Mouse (Mus musculus): ENCODE results near the gene Rpl6.
"Not testable (repeated sequence)": the region's sequence is repeated elsewhere in the genome, so short reads cannot be mapped to it uniquely, and the experiment has no call there.

The Rpl6 gene

DNA sequence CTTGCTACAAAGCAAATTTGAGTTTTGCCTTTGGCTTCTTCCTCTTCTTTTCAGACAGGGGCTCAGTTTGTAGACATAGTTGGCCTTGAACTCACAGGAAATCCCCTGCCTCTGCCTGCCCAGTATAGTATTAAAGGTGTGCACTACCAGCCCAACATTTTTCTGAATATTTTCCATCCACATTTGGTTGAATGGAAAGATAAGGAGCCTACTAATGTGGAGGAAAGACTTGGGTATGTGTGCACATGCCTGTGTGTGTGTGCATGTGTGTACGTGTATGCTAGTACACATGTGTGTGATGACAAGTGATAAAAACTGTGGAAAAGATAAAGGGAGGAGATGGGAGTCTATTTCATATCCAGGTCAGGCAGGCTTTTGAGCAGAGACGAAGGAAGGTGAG is 21.6 kb downstream of the Rpl6 start:
- no peak for DNase-seq (ENCODE audit: low spot score)

GRCm38 (mm10) chr5:121226406-121226805 is 22.1 kb downstream of the Rpl6 start:
- no peak for DNase-seq (ENCODE audit: low spot score)

DNA sequence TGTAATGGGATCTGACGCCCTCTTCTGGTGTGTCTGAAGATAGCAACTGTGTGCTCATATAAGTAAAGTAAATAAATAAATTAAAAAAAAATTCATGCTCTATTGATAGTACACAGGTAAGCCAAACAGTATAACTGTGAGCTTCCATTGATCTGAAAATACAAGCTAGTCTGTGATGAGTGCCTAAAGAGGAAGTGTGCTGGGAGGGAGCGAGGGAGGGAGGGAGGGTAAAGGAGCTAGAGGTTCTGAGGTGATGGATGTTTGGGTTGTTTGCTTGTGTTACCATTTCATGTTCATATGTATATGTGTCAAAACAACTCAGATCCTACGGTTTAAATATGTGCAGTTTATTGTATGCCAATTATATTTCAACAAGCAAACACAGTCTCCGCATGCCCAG is 22.6 kb downstream of the Rpl6 start:
- DNase-seq (ENCODE audit: low spot score), result no peak

DNA sequence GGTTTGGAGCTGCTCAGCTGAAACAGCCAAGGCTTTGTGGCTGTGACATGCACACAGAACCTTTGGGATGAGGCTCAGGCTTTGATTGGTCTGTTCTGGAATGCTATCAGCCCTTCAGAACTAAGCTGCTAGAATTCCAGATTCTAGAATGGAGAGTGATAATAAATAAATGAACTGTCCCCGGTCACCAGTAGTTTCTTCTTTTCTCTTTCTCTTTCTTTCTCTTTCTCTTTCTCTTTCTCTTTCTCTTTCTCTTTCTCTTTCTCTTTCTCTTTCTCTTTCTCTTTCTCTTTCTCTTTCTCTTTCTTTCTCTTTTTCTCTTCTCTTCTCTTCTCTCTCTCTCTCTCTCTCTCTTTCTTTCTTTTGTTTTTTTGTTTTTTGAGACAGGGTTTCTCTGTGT is 23.0 kb downstream of the Rpl6 start:
- DNase-seq (ENCODE audit: low spot score), result not testable (repeated sequence)

DNA sequence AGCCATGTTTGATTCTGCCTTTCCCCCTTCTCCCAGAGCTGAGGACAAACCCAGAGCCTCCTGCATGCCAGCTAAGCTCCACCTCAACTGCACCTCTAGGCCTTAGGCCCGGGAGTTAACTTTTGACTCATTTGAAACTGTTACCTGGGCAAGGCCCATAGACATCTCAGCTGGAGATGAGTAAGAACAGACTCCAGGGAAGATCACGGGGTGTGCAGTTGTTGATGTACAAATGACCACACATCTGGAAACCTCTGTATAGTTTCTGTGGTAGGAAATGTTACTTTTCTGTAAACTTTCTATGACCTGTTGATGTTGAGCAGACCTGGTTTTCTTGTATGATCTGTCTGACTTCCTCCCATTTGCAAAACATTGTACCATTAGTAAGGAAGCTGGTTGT is 24.9 kb downstream of the Rpl6 start:
- no peak for DNase-seq (ENCODE audit: low spot score)

GRCm38 (mm10) chr5:121230811-121231210 is 26.5 kb downstream of the Rpl6 start:
- no peak for DNase-seq (ENCODE audit: low spot score)

- no peak for DNase-seq (ENCODE audit: low spot score)
Measured at GRCm38 (mm10) chr5:121232789-121233188, 28.5 kb downstream of the Rpl6 start.

DNA sequence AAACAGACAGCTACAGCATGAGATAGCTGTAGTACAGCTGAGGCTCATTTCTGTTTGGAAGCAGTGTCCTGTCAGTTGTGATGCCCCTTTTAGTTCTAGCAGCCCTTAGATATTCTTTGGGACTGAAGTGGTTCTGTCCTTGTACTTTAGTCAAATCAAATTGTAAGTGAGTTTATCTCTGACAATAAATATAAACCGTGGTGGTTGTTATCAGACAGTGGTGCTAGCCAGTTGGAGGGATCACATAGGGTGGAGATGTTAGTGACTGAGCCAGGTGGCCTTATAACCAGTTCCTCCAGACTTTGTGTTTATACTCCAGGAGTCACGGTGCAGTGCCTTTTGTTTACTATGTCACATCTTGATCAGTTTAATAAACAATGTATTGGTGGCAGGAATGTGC is 29.4 kb downstream of the Rpl6 start:
- DNase-seq (ENCODE audit: low spot score), result no peak

DNA sequence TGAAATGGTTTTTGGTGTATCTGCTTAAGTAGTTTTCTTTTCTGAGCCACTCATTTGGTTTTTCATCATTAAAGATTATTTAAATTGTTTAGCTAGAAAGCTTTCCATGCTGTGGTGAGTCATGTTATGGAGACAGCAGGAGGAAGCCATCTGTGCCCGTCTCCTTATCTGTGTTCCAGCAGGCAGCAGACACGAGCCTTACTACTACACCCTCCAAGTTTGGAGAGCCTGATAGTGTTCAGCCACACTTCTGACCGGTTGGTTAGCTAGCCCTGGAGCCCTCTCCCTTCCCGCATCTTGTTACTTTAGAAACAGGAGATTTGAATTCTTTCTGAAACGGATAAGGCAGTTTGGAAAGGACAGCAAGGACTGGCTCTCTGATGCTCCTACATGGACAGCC is 31.9 kb downstream of the Rpl6 start:
- no peak for DNase-seq (ENCODE audit: low spot score)

GRCm38 (mm10) chr5:121238208-121238607 is 33.9 kb downstream of the Rpl6 start:
- DNase-seq (ENCODE audit: low spot score), result no peak

DNA sequence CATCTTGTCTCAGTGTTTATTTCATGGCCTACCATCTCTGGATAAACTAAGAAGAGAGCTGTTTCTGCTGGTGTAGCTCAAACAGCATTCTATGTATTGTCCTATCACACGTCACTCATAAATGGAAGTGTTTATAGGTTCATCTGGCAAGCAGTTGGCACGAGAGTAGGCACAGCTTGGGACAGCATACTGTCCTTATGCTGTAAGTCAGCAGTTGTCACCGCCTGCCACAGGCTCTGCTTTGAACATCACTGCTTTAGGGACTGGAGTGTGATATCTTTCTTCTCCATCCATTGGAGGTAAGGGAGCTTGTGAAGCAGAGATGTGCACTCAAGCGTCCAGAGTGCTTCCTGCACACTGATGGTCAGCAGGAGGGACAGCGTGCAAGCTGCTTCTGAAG is 35.6 kb downstream of the Rpl6 start:
- no peak for DNase-seq (ENCODE audit: low spot score)

DNA sequence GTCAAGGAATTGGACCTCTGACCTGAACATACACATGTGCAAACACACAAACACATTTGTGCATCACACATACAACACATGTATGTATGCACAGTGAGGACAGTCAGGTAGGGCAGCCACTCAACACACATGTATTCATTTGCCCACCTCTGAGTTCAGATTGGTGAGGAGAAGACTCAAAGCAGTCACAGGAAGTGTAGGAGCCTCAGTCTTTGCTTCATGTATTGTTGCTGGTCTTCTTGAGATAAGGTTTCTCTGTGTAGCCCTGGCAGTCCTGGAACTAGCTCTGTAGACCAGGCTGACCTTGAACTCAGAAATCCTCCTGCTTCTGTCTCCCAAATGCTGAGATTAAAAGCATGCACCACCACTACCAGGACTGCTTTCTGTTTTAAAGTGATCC is 36.9 kb downstream of the Rpl6 start:
- DNase-seq (ENCODE audit: low spot score), result no peak

DNA sequence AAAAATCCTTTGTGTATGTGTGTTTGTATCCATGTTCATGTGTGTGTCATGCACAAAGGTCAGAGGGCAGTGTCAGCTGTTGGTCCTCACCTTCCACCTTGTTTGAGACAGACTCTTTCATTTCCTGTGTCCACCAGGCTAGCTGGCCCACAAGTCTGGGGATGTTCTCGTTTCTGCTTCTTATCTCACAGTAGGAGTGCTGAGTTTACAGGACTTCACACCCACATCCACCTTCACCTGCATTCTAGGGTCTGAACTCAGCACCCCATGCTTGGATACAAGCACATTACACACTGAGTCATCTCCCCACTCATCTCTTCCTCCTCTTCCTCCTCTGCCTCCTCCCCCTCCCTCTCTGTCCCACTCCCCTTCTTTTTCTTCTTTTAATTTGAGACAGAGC is 38.0 kb downstream of the Rpl6 start:
- no peak for DNase-seq (ENCODE audit: low spot score)

- DNase-seq (ENCODE audit: low spot score), result no peak
Measured at GRCm38 (mm10) chr5:121242701-121243100, 38.4 kb downstream of the Rpl6 start.

GRCm38 (mm10) chr5:121243676-121244364 is 39.5 kb downstream of the Rpl6 start:
- no peak for DNase-seq (ENCODE audit: low spot score)

DNA sequence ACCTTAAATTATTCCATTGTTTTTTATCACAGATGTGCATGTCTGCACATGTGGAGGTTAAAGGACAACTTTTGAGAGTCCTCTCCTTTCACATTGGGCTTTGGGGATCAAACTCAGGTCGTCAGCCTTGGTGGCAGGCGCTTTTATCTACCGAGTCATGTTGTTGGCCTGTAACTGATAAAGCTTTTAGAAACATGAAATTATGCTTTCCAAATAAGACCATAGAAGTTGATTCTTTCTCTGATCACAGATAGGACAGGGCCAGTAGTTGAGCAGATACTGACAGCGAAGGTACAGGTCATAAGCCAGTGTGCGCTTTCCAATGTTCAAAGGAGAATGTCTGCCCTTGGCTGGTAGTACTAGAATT is 40.1 kb downstream of the Rpl6 start:
- no peak for DNase-seq (ENCODE audit: low spot score)

GRCm38 (mm10) chr5:121245201-121245600 is 40.9 kb downstream of the Rpl6 start:
- DNase-seq (ENCODE audit: low spot score), result no peak

GRCm38 (mm10) chr5:121248766-121249394 is 44.6 kb downstream of the Rpl6 start:
- no peak for DNase-seq (ENCODE audit: low spot score)

GRCm38 (mm10) chr5:121249693-121250092 is 45.4 kb downstream of the Rpl6 start:
- DNase-seq (ENCODE audit: low spot score), result no peak

GRCm38 (mm10) chr5:121251813-121252212 is 47.5 kb downstream of the Rpl6 start:
- DNase-seq (ENCODE audit: low spot score), result no peak

DNA sequence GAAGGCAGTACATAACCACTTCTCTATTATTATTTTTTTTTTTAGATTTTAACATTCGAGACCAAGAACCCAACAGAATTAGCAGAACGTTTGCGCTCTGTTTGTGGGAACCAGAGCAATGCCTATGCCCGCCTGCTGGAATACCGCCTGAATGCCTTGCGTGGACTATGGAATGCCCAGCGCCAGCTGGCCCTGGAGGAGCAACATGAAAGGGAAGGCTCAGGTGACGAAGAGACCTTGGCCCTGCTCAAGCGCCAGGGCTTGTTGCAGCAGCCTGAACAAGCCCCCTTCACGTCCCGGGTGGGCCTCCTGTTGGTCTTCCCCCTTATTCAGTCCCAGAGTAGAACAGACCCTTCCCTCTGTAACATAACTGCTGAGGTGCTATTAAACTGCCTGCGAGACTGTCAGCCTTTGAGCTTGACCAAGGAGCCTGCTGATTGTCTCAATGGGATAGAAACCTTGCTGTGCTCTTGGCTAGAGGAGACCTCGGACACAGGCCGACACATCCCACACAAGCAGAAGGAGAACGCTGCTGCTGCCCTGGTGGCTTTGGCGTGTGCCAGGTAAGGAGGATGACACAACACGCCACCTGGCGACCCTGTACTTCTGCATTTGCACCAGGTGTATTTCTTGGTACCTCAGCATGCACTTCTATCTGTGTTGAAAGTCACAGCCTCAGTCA is 49.7 kb downstream of the Rpl6 start:
- DNase-seq (ENCODE audit: low spot score), result no peak

GRCm38 (mm10) chr5:121254977-121255376 is 50.7 kb downstream of the Rpl6 start:
- no peak for DNase-seq (ENCODE audit: low spot score)

Measured in T-cell, adult 2 months (primary cell).